Mouse (Mus musculus) neural tube, embryonic 15.5 days (tissue): ENCODE measurements around the gene Crebbp. TPM values are rescaled to one million over a fixed set of nuclear protein-coding genes. Genes with fewer than 3 reads are reported as not detected.
"Not testable (repeated sequence)": the region's sequence is repeated elsewhere in the genome, so short reads cannot be mapped to it uniquely, and the experiment has no call there.

ENCODE experiments used
- ATAC-seq: fragments of 200-750 bp; cut with Nextera tagmentation; 2 replicates; pipeline ENCODE4 v1.8.0; 2017; ENCODE audit warnings: mild to moderate bottlenecking, moderate TSS enrichment, moderate library complexity; ENCODE audit not compliant: low FRiP score
- H3K27ac ChIP-seq: fragments of 300-500 bp; sonication (generic); replicated peaks from 2 replicates; pipeline ENCODE4 v1.5.1; 2015; ENCODE audit warnings: mild to moderate bottlenecking, inconsistent platforms
- H3K27me3 ChIP-seq: fragments of 300-500 bp; sonication (generic); replicated peaks from 2 replicates; pipeline ENCODE4 v1.6.1; 2015; ENCODE audit warnings: inconsistent platforms
- H3K36me3 ChIP-seq: fragments of 300-500 bp; sonication (generic); 2 replicates; pipeline ENCODE4 v1.6.1; 2015; ENCODE audit warnings: inconsistent platforms
- H3K4me1 ChIP-seq: fragments of 300-500 bp; sonication (generic); 2 replicates; pipeline ENCODE4 v1.6.1; 2015; ENCODE audit warnings: inconsistent platforms
- H3K4me2 ChIP-seq: fragments of 300-500 bp; sonication (generic); 2 replicates; pipeline ENCODE4 v1.6.1; 2015; ENCODE audit warnings: inconsistent platforms, mild to moderate bottlenecking, moderate library complexity
- H3K4me3 ChIP-seq: fragments of 300-500 bp; sonication (generic); replicated peaks from 2 replicates; pipeline ENCODE4 v1.5.1; 2015; ENCODE audit warnings: mild to moderate bottlenecking, inconsistent platforms
- H3K9ac ChIP-seq: fragments of 300-500 bp; sonication (generic); replicated peaks from 2 replicates; pipeline ENCODE4 v1.6.1; 2015; ENCODE audit warnings: mild to moderate bottlenecking, inconsistent platforms
- H3K9me3 ChIP-seq: fragments of 300-500 bp; sonication (generic); replicated peaks from 2 replicates; pipeline ENCODE4 v1.6.1; 2016; ENCODE audit warnings: inconsistent platforms
- WGBS: fragments of 180-500 bp; shearing (Covaris S2); methylation state at CpG from one replicate; pipeline ENCODE4 v1.1.7; 2015; ENCODE audit warnings: mixed read lengths; 5-methylcytosine and 5-hydroxymethylcytosine counted together
- polyA plus RNA-seq: library from polyadenylated mRNA; unstranded; fragments of >200 nt; fragmentation: Nextera tagmentation; extraction: Ambion mirVana; gene quantifications from 2 replicates; pipeline ENCODE4 v1.2.1, GENCODE M21; 2015

Crebbp gene
- polyA plus RNA-seq, 1 experiment from 2014 or later, result 32.7 TPM

DNA sequence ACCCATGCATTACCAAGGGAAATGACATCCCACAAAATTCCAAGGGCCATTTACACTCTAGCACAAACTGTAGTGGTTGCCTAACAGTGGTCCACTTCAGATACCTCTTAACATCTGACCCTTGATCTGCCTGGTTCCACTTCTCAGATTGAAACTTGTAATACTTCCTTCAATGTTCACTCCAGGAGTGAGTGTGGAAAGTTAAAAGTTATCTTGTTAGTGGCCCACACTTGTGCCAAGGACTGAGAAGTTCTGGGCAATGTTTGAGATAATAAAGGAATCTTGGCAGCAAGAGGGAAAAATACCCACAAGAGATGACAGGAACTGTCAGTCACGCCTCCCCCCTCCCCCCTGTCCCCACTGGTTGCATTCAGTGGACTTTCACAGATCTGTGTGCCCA, 134.1 kb downstream of the Crebbp start:
- no peak overlapping the region for H3K27ac ChIP-seq
- peaks cover 22% of the 10 kb centered on the region for H3K36me3 ChIP-seq
- no peaks in the 10 kb centered on the region for H3K9me3 ChIP-seq
- H3K4me2 ChIP-seq, result no peak overlapping the region
- ATAC-seq, result no peak
- 78% methylated on average over 1 of the region's 1 CpGs for WGBS
- H3K27me3 ChIP-seq, result no peaks in the 10 kb centered on the region
- no peak overlapping the region for H3K4me3 ChIP-seq
- H3K9ac ChIP-seq, result no peak overlapping the region
- peaks cover 21% of the 10 kb centered on the region for H3K4me1 ChIP-seq

DNA sequence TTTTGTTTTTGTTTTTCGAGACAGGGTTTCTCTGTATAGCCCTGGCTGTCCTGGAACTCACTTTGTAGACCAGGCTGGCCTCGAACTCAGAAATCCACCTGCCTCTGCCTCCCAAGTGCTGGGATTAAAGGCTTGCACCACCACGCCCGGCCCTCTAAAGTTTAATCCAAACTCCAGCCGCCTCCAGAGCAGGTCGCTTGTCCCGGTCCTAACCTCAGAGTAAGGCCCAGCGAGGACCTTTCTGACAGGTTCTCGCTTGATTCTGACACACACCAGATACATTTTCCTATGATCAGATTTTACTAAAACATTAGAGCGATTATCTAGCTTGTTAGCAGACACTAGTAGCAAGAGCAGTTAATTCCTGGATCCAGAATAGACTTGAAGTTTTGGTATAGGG, 135.5 kb downstream of the Crebbp start:
- H3K27me3 ChIP-seq, H3K9ac ChIP-seq, ATAC-seq, H3K9me3 ChIP-seq: not testable (repeated sequence)
- peak overlapping the region; percentile 93; the same call in 1 of the 2 replicates for H3K27ac ChIP-seq
- WGBS, result 80% methylated on average over 10 of the region's 10 CpGs
- peaks cover 21% of the 10 kb centered on the region for H3K4me1 ChIP-seq
- H3K36me3 ChIP-seq, result peaks cover 13% of the 10 kb centered on the region
- H3K4me2 ChIP-seq, result peak overlapping the region; percentile 62
- H3K4me3 ChIP-seq, result peak overlapping the region; percentile 98

DNA sequence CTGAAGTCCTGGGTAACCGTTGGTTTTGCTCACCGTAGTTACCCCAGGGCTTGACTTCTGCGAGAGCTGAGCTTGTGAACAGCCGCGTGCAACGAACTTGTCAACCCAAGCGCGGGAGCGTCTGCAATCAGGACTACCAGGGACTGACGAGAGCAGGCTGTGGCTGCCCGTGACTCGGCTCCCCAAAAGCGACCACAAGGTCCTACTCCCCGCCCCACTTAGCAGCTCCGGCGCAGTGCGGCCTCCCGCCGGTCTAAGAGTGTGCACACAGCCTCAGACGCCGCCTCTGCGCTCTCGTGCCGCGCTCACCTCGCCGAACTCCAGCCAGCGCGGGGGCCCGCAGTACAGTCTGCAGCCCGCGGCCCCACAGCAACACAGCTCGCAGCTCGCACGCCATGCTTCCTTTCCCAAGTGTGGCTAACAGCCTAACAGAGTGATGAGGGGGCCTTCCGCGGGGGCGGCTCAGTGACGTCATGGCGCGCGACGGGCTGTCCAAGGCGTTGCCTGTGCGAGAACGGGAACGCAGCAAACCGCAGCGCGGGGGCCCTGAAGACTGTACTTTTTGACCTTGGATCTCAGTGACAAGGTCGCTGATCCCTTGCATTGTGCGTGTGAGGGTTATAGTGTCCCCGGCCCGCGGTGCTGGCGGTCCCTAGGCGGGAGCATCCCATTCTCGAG, 136.3 kb downstream of the Crebbp start, which contains the start of gene Trap1:
Gene Trap1 (minus strand): TSS at position 444 of the 678 bp plus-strand sequence.
- Histone ChIP-seq H3K27ac (peak within 1 kb of the TSS; percentile 93), H3K36me3 (peaks cover 11% of the 10 kb centered on the region), H3K4me2 (peak within 1 kb of the TSS; percentile 62), H3K27me3 (no peaks in the 10 kb centered on the region), H3K9ac (peak within 1 kb of the TSS; percentile 88), H3K4me1 (peaks cover 21% of the 10 kb centered on the region), H3K9me3 (no peaks in the 10 kb centered on the region), H3K4me3 (peak within 1 kb of the TSS; percentile 98)
- ATAC-seq, result peak; percentile 97
- under 1% methylated on average over 58 of the region's 58 CpGs for WGBS

DNA sequence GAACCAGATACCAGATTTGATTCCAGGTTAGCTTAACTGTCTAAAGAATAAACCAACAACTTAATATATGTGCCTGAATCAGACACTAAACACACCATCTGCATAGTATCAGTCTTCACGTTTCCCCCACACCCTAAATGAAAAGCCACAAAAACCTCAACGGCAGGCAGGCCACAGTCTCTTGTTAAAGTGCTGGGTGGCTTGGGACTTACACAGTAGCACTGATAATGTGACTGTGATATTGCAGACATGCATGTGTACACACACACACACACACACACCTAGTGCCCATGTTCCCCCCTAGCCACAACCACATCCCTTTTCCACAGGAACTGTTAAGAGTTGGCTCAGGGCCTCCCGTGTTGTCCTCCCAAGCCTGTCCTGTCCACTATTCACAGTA, 139.0 kb downstream of the Crebbp start:
- Histone ChIP-seq H3K27ac (no peak overlapping the region), H3K4me2 (no peak overlapping the region), H3K36me3 (no peaks in the 10 kb centered on the region), H3K4me1 (peaks cover 21% of the 10 kb centered on the region), H3K27me3 (no peaks in the 10 kb centered on the region), H3K4me3 (no peak overlapping the region), H3K9me3 (no peaks in the 10 kb centered on the region), H3K9ac (no peak overlapping the region)
- ATAC-seq, result no peak
- WGBS, result 84% methylated on average over 3 of the region's 3 CpGs

DNA sequence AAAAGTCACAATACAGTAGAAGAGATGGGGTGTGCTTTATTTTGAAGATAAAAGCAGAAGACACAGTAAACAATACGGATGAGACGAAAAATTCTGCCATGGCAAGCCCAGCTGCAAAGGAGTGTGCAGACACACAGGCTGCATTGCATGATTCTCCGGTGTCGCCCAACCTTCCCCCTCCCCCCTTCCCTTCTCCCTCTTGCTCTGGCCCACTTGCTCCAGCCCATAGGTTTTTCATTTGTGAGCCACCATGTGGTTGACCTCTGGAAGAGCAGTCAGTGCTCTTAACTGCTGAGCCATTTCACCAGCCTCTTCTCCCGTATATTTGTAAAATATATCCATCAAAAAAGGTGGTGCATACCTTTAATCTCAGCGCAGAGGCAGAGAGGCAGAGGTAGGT, 139.5 kb downstream of the Crebbp start:
- H3K27me3 ChIP-seq, result no peaks in the 10 kb centered on the region
- no peak overlapping the region for H3K4me3 ChIP-seq
- H3K4me1 ChIP-seq, result peaks cover 21% of the 10 kb centered on the region
- 76% methylated on average over 6 of the region's 6 CpGs for WGBS
- H3K9me3 ChIP-seq, result no peaks in the 10 kb centered on the region
- ATAC-seq, result no peak
- H3K36me3 ChIP-seq, result no peaks in the 10 kb centered on the region
- H3K27ac ChIP-seq, result no peak overlapping the region
- H3K4me2 ChIP-seq, result no peak overlapping the region
- no peak overlapping the region for H3K9ac ChIP-seq

DNA sequence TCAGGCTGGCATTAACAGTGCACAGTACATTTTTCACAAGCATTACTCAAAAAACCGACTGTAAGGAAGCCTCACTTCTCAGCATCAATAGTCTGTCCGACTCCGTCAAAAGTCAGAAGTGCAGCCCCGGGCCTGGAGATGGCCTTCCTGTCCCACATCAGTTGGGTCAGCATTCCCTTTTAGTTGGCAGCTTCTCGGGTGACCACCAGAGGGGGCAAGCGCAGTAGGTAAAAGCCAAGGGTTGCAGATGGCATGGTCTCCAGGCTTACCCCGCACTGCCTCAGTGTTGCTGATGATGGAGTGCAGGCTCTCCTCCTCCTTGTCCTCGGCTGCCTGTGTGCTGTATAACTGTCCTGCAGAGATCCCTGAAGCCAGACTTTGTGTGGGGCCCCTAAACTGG, 145.2 kb downstream of the Crebbp start:
- Histone ChIP-seq H3K4me2 (no peak overlapping the region), H3K9ac (no peak overlapping the region), H3K4me1 (no peaks in the 10 kb centered on the region), H3K4me3 (no peak overlapping the region), H3K27ac (no peak overlapping the region), H3K27me3 (no peaks in the 10 kb centered on the region), H3K9me3 (no peaks in the 10 kb centered on the region), H3K36me3 (peaks cover 47% of the 10 kb centered on the region)
- no peak for ATAC-seq
- WGBS, result 59% methylated on average over 8 of the region's 8 CpGs

DNA sequence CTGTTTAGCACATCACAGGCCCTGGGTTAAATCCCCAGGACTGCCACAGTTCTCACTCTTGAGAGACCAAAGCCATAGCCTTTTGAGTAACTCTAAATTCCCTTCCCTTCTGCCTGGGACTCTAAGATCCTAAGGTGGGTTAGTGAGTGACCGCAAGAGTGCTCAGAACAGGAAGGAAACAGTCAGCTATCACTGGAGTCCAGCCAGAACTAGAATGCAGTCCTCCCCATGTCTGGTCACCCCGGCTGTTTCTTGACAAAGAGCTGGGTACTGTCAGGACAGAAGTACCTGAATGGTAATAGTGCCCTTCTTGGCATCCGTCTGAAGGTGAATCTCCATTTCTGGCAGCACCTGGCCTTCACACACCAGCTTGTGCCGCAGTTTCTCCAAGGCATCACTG, 148.9 kb downstream of the Crebbp start:
- Histone ChIP-seq H3K27ac (no peak overlapping the region), H3K9ac (no peak overlapping the region), H3K4me3 (no peak overlapping the region), H3K27me3 (no peaks in the 10 kb centered on the region), H3K4me1 (no peaks in the 10 kb centered on the region), H3K9me3 (no peaks in the 10 kb centered on the region), H3K36me3 (peaks cover 78% of the 10 kb centered on the region), H3K4me2 (no peak overlapping the region)
- 97% methylated on average over 4 of the region's 4 CpGs for WGBS
- ATAC-seq, result no peak

DNA sequence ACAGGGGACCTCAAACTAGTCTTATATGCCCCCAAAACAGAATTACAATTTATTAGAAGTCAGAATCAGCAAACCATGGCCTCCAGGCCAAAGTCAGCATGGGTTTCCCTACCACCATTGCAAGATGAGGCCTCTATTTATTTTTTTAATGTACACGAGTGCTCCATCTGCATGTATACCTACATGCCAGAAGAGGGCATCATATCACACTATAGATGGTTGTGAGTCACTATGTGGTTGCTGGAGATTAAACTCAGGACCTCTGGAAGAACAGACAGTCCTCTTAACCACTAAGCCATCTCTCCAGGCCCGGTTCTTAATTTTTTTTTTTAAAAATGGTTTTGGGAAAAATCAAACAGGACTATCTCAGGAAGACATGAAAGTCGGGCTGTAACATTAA, 160.0 kb downstream of the Crebbp start:
- H3K9ac ChIP-seq, result no peak overlapping the region
- no peaks in the 10 kb centered on the region for H3K27me3 ChIP-seq
- peaks cover 83% of the 10 kb centered on the region for H3K36me3 ChIP-seq
- no peaks in the 10 kb centered on the region for H3K9me3 ChIP-seq
- 87% methylated on average over 3 of the region's 3 CpGs for WGBS
- no peak for ATAC-seq
- H3K4me1 ChIP-seq, result no peaks in the 10 kb centered on the region
- no peak overlapping the region for H3K4me2 ChIP-seq
- no peak overlapping the region for H3K4me3 ChIP-seq
- H3K27ac ChIP-seq, result no peak overlapping the region

DNA sequence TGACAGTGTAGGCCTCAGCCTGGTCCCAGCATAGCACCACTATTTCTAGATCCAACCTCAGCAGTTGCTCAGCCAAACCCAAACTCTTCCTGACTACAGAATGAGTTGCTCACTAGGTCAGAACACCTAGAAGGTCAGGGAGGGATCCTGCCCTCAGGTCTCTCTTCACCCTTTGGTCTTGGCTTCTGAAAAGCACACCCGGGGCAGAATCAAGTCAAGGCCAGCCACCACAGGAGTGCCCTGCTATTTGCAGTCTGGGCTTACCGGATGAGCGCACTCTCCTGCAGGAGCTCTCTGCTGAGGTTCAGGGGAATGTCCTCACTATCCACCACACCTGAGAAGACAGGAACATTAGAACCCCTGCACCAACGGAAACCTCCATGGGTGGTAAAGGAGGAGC, 161.2 kb downstream of the Crebbp start:
- WGBS, result 98% methylated on average over 4 of the region's 4 CpGs
- Histone ChIP-seq H3K9me3 (no peaks in the 10 kb centered on the region), H3K4me3 (no peak overlapping the region), H3K27ac (no peak overlapping the region), H3K4me2 (no peak overlapping the region), H3K9ac (no peak overlapping the region), H3K36me3 (peaks cover 82% of the 10 kb centered on the region), H3K27me3 (no peaks in the 10 kb centered on the region), H3K4me1 (no peaks in the 10 kb centered on the region)
- no peak for ATAC-seq

DNA sequence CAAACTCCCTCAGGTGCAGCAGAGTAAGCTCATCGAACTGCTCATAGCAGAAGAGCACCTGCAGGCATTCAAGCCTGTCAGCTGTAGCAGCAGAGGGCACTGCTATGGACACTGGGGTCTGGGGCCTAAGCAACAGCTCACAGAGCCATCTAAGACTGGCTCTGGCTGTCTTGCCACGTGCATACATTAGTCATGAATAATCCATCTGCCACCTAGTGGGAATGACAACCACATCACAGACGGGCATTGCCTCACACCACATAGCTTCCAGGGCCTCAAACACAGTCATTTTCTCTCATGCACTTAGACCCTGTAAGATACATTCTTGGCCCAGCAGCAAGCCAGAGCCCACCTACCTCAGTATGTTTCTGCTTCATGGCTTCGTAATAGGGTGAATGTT, 168.3 kb downstream of the Crebbp start:
- ATAC-seq, result no peak
- no peaks in the 10 kb centered on the region for H3K27me3 ChIP-seq
- H3K36me3 ChIP-seq, result peaks cover 81% of the 10 kb centered on the region
- no peaks in the 10 kb centered on the region for H3K4me1 ChIP-seq
- WGBS, result 86% methylated on average over 4 of the region's 4 CpGs
- no peak overlapping the region for H3K9ac ChIP-seq
- no peaks in the 10 kb centered on the region for H3K9me3 ChIP-seq
- no peak overlapping the region for H3K27ac ChIP-seq
- H3K4me3 ChIP-seq, result no peak overlapping the region
- no peak overlapping the region for H3K4me2 ChIP-seq

DNA sequence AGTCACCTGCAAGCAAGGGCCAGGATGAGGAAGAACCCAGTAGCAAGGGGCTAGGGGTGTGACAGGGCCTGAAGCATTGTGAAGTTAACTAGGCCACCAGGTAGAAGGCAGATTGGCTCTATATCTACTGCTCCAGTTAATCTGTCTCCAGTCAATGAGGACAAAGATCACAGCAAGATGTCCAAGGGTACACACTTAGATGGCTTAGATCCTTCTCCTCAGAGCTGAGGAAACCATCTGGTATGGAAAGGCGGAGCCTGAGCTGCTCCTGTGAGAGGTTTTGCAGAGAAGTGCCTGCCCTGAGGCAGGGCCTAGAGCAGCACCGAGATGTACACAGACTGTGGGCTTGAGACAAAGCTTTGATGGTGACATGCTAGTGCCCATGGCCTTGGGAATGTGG, 169.7 kb downstream of the Crebbp start:
- H3K4me1 ChIP-seq, result no peaks in the 10 kb centered on the region
- peaks cover 75% of the 10 kb centered on the region for H3K36me3 ChIP-seq
- no peak overlapping the region for H3K27ac ChIP-seq
- no peaks in the 10 kb centered on the region for H3K9me3 ChIP-seq
- WGBS, result 97% methylated on average over 2 of the region's 2 CpGs
- H3K4me3 ChIP-seq, result no peak overlapping the region
- H3K9ac ChIP-seq, result no peak overlapping the region
- ATAC-seq, result no peak
- no peaks in the 10 kb centered on the region for H3K27me3 ChIP-seq
- H3K4me2 ChIP-seq, result no peak overlapping the region

DNA sequence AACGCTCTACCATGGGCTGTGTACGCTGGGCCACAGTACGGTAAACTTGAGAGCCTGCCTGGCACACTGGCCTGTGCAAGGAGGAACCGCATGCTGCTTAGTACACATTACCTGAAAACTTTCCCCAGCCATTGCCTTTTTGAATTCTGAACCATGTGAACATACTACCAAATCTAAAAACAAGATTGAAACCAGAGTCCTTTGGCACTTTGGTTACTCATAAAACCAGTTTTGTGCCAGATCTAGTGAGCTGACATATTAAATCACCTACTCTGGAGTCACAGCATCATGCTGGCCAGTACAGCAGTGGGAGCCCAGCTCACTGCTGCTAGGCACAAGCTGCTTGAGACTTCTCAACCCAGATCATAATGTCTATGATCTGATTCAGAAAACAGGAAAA, 172.2 kb downstream of the Crebbp start:
- Histone ChIP-seq H3K36me3 (peaks cover 79% of the 10 kb centered on the region), H3K9me3 (no peaks in the 10 kb centered on the region), H3K27me3 (no peaks in the 10 kb centered on the region), H3K4me3 (no peak overlapping the region), H3K27ac (no peak overlapping the region), H3K4me1 (no peaks in the 10 kb centered on the region), H3K9ac (no peak overlapping the region), H3K4me2 (no peak overlapping the region)
- no peak for ATAC-seq
- 98% methylated on average over 4 of the region's 4 CpGs for WGBS
